Mouse (Mus musculus): ENCODE data around the gene Gm8994. TPM values are rescaled to one million over a fixed set of nuclear protein-coding genes. Genes with fewer than 3 reads are reported as not detected.

Gm8994 gene
- polyA plus RNA-seq, 1 experiment from 2014 or later = not detected

DNA sequence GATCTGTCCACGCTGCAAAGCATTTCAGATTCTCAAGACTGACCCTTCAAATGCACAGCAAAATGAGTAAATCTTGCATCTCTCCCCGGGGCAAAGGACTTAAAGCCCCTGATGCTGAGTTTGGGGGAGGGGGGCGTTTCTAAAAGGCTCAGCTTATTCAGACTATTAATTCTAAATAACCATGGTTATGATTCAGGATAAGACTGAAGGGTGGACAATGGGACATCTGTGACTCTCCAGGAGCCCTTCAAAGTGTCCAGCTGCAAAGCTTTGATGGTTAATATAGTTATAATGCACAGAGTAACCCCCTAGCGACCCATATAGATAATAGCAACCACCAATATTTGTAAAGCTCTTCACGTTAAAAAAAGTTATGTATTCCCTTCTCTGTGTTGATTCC is 19.7 kb downstream of the Gm8994 start:
- no peak overlapping the region for H3K4me3 ChIP-seq (ENCODE audit: low read length)
- H3K4me1 ChIP-seq (replicated peaks; ENCODE audit: control insufficient read depth, insufficient read depth, low read length) = no peaks in the 10 kb centered on the region
- no peaks in the 10 kb centered on the region for H3K27me3 ChIP-seq (ENCODE audit: control insufficient read depth, insufficient read depth, low read depth, low read length)
- 57% methylated on average over 5 of the region's 5 CpGs for WGBS
- ATAC-seq (ENCODE audit: low read depth) = no peak
- no peaks in the 10 kb centered on the region for H3K36me3 ChIP-seq (ENCODE audit: control insufficient read depth, insufficient read depth, low read length)
- H3K9me3 ChIP-seq (ENCODE audit: control insufficient read depth, low read length) = no peaks in the 10 kb centered on the region
- H3K4me2 ChIP-seq (ENCODE audit: low read depth, low read length) = no peak overlapping the region
- no peak overlapping the region for H3K9ac ChIP-seq (ENCODE audit: low read length)
- H3K27ac ChIP-seq (ENCODE audit: low read length) = no peak overlapping the region

DNA sequence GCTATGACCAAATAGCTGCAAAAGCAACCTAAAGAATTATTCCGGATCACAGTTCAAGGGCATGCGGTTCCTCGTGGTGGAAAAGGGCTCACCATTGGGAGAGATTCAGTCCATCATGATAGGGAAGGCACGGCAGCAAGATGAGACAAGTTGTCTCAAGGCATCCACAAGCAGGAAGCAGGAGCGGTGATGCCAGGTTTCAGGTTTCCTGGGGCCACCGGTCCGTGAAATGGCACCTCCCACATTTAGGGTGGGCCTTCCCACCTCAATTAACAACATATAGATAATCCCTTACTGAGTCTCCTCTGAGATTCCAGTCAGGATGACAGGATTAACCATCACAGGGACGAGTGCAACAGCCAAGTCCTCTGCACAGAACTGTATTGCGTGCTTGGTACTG is 20.3 kb downstream of the Gm8994 start:
- Histone ChIP-seq H3K36me3 (ENCODE audit: control insufficient read depth, insufficient read depth, low read length) (no peaks in the 10 kb centered on the region), H3K9me3 (ENCODE audit: control insufficient read depth, low read length) (no peaks in the 10 kb centered on the region), H3K4me1 (replicated peaks; ENCODE audit: control insufficient read depth, insufficient read depth, low read length) (no peaks in the 10 kb centered on the region), H3K27ac (ENCODE audit: low read length) (no peak overlapping the region), H3K4me2 (ENCODE audit: low read depth, low read length) (no peak overlapping the region), H3K27me3 (ENCODE audit: control insufficient read depth, insufficient read depth, low read depth, low read length) (no peaks in the 10 kb centered on the region), H3K9ac (ENCODE audit: low read length) (no peak overlapping the region), H3K4me3 (ENCODE audit: low read length) (no peak overlapping the region)
- no peak for ATAC-seq (ENCODE audit: low read depth)
- WGBS = 49% methylated on average over 9 of the region's 9 CpGs

DNA sequence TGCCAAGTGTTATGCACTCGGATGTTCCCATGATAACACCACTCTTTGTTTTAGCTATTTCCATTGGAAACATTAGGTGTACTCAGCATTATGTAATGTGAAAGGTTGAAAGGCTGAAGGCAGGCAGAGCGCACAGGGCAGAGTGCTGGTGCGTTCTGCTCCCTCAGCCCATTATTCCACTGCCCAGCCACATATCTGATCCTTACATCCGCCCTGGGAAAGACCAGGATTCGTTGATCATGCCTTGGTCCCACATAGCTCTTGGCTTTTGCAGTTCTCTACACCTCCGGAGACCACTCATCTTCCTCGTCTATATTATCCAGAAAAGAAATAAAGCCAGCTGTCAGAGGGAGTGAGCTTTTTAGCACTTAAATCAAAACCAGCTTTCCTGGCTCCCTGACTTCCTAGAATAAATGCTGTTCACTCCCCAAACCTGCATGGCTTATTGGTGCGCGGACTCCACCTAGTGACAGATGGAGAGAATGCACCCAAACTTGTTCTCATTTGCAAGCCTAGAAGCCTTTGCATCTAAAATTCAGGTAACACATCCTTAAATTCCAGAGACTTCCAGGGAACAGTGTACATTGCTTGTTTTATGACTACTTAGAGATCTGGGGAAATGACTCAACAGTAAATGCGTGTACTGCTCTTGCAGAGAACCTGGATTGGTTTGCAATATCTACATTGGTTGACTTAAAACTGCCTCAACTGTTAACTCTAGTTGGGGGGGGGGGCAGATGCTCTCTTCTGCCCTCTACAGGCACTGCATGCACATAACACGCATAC is 26.3 kb downstream of the Gm8994 start:
- ATAC-seq (ENCODE audit: low read depth) = peak; percentile 34; the same call in 1 of the 2 replicates
- Histone ChIP-seq H3K9me3 (ENCODE audit: control insufficient read depth, low read length) (no peaks in the 10 kb centered on the region), H3K4me1 (replicated peaks; ENCODE audit: control insufficient read depth, insufficient read depth, low read length) (no peaks in the 10 kb centered on the region; the same call in 1 of the 2 replicates), H3K9ac (ENCODE audit: low read length) (no peak overlapping the region), H3K4me2 (ENCODE audit: low read depth, low read length) (no peak overlapping the region), H3K27me3 (ENCODE audit: control insufficient read depth, insufficient read depth, low read depth, low read length) (no peaks in the 10 kb centered on the region), H3K4me3 (ENCODE audit: low read length) (no peak overlapping the region), H3K27ac (ENCODE audit: low read length) (no peak overlapping the region), H3K36me3 (ENCODE audit: control insufficient read depth, insufficient read depth, low read length) (no peaks in the 10 kb centered on the region)
- WGBS = 29% methylated on average over 11 of the region's 11 CpGs

DNA sequence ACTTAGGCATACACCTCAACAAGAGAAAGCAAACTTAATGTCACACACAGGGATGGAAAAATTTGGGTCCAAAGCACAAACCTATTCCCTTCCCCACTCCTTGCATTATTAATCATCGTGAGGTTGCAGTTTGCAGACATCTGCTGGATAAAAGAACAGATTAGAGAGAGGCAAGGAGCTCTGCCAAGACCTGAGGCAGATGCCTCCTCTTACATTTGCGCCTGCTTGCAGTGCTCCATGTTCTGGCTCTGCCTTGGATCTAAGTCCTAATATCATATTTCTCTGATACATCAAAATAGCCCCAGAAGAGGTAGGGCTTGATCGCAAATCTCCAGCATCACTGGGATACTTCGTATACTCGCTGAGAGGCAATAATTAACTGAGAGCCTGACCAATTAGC is 31.1 kb downstream of the Gm8994 start:
- no peak for ATAC-seq (ENCODE audit: low read depth)

DNA sequence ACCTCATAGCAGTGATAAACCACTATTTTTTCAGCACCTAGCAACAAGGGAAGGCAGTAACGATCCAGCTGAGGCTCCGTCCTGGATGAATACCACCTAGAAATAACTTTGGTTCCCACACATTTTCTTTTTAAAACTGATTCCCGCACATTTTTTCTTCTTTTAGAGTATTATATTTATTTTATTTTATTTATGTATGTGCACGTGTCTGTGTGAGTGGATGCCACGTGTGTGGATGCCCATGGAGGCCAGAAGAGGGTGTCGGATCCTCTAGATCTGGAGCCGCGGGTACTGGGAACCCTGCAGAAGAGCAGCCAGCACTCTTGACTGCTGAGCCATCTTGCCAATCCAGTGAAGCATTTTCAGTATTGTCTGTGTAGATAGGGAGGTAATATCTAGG is 36.0 kb downstream of the Gm8994 start:
- Histone ChIP-seq H3K27ac (ENCODE audit: low read length) (no peak overlapping the region), H3K4me2 (ENCODE audit: low read depth, low read length) (no peak overlapping the region), H3K4me1 (replicated peaks; ENCODE audit: control insufficient read depth, insufficient read depth, low read length) (no peaks in the 10 kb centered on the region), H3K27me3 (ENCODE audit: control insufficient read depth, insufficient read depth, low read depth, low read length) (no peaks in the 10 kb centered on the region), H3K36me3 (ENCODE audit: control insufficient read depth, insufficient read depth, low read length) (no peaks in the 10 kb centered on the region), H3K4me3 (ENCODE audit: low read length) (no peak overlapping the region), H3K9ac (ENCODE audit: low read length) (no peak overlapping the region), H3K9me3 (ENCODE audit: control insufficient read depth, low read length) (no peaks in the 10 kb centered on the region)
- ATAC-seq (ENCODE audit: low read depth) = no peak
- 76% methylated on average over 8 of the region's 8 CpGs for WGBS

More for the DNA sequence above, 31.1 kb downstream of the Gm8994 start:
- H3K9me3 ChIP-seq (ENCODE audit: control insufficient read depth, low read length) = no peaks in the 10 kb centered on the region
- H3K9ac ChIP-seq (ENCODE audit: low read length) = no peak overlapping the region
- no peaks in the 10 kb centered on the region; the same call in 1 of the 2 replicates for H3K4me1 ChIP-seq (replicated peaks; ENCODE audit: control insufficient read depth, insufficient read depth, low read length)
- no peak overlapping the region for H3K4me3 ChIP-seq (ENCODE audit: low read length)
- H3K27ac ChIP-seq (ENCODE audit: low read length) = no peak overlapping the region
- WGBS = 81% methylated on average over 5 of the region's 5 CpGs
- H3K36me3 ChIP-seq (ENCODE audit: control insufficient read depth, insufficient read depth, low read length) = no peaks in the 10 kb centered on the region
- no peak overlapping the region for H3K4me2 ChIP-seq (ENCODE audit: low read depth, low read length)
- no peaks in the 10 kb centered on the region for H3K27me3 ChIP-seq (ENCODE audit: control insufficient read depth, insufficient read depth, low read depth, low read length)

DNA sequence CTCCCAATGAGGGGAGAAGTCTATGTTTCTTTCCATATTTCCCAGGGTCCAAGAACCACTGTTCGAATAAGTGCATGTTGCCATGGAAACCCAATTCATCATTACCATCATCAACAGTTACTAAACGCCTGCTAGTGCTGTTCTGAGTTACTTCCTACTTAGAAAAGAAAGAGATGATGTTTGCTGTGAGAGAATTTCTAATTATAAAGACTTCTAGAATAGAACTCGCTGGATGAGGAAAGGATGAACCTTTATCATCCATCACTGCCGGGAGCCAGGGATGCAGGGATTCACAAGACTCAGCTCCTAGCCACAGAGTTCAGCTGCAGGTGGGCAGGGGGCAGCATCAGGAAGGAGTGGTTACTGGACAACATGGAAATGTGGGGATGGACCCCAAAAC is 36.7 kb downstream of the Gm8994 start:
- ATAC-seq (ENCODE audit: low read depth) = no peak
- no peaks in the 10 kb centered on the region for H3K36me3 ChIP-seq (ENCODE audit: control insufficient read depth, insufficient read depth, low read length)
- WGBS = 55% methylated on average over 4 of the region's 4 CpGs
- no peak overlapping the region for H3K4me2 ChIP-seq (ENCODE audit: low read depth, low read length)
- no peak overlapping the region for H3K4me3 ChIP-seq (ENCODE audit: low read length)
- H3K9me3 ChIP-seq (ENCODE audit: control insufficient read depth, low read length) = no peaks in the 10 kb centered on the region
- H3K9ac ChIP-seq (ENCODE audit: low read length) = no peak overlapping the region
- no peaks in the 10 kb centered on the region for H3K4me1 ChIP-seq (replicated peaks; ENCODE audit: control insufficient read depth, insufficient read depth, low read length)
- H3K27me3 ChIP-seq (ENCODE audit: control insufficient read depth, insufficient read depth, low read depth, low read length) = no peaks in the 10 kb centered on the region
- H3K27ac ChIP-seq (ENCODE audit: low read length) = no peak overlapping the region

DNA sequence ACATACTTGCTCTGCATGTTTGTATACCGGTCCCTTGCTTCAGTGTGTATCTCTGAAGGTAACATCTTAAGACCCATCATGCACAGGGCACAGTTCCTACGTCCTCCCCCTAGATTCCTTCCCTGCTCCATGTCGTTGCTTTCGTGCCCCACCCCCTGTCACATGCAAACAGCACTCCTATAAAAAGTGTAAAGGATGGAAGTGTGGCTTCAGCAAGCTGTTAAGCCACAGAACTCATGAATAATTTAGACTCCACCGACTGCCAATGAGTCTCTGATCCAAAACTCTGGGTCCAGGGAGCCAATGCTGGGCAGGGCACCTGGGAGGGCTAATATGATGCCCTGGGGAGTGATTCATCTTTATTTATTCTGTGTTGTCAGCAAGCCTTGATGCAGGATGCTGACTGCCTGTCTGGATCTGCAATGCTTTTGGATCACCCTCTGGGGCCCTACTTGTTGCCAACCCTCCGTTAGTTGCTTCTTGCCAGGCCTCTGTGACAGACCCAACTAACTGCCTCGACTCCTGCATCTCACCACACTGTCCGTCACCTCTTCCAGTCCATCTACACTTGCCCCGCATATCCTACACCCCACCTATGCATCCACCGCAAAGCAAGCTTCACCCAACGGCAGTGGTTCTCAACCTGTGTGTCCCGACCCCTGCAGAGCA is 37.2 kb downstream of the Gm8994 start:
- H3K27me3 ChIP-seq (ENCODE audit: control insufficient read depth, insufficient read depth, low read depth, low read length) = no peaks in the 10 kb centered on the region
- no peak overlapping the region for H3K4me3 ChIP-seq (ENCODE audit: low read length)
- H3K36me3 ChIP-seq (ENCODE audit: control insufficient read depth, insufficient read depth, low read length) = no peaks in the 10 kb centered on the region
- H3K9ac ChIP-seq (ENCODE audit: low read length) = no peak overlapping the region
- no peaks in the 10 kb centered on the region for H3K9me3 ChIP-seq (ENCODE audit: control insufficient read depth, low read length)
- 72% methylated on average over 12 of the region's 12 CpGs for WGBS
- H3K27ac ChIP-seq (ENCODE audit: low read length) = no peak overlapping the region
- H3K4me2 ChIP-seq (ENCODE audit: low read depth, low read length) = no peak overlapping the region
- no peaks in the 10 kb centered on the region for H3K4me1 ChIP-seq (replicated peaks; ENCODE audit: control insufficient read depth, insufficient read depth, low read length)
- no peak for ATAC-seq (ENCODE audit: low read depth)

DNA sequence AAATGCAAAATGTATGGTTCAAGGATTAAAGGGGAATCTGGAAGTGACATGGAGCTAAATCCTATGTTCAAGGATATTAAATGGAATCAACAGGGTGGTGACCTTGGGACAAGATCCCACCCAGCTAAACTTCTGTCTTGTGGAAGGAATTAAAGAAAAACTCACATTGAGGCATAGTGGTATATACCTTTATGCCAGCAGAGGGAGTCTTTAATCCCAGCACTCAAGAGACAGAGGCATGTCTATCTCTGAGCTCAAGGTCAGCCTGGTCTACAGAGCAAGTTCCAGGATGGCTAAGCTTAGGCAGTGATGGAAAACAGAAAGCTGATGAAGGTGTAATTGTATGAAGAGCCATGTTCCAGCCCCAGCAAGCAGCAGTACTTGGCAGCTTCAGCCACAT is 48.8 kb downstream of the Gm8994 start:
- ATAC-seq (ENCODE audit: low read depth) = no peak
- no peak overlapping the region for H3K27ac ChIP-seq (ENCODE audit: low read length)
- no peak overlapping the region for H3K9ac ChIP-seq (ENCODE audit: low read length)
- no peak overlapping the region for H3K4me3 ChIP-seq (ENCODE audit: low read length)
- H3K9me3 ChIP-seq (ENCODE audit: control insufficient read depth, low read length) = no peaks in the 10 kb centered on the region; the same call in 1 of the 2 replicates
- H3K4me2 ChIP-seq (ENCODE audit: low read depth, low read length) = no peak overlapping the region
- H3K36me3 ChIP-seq (ENCODE audit: control insufficient read depth, insufficient read depth, low read length) = no peaks in the 10 kb centered on the region
- no peaks in the 10 kb centered on the region for H3K27me3 ChIP-seq (ENCODE audit: control insufficient read depth, insufficient read depth, low read depth, low read length)
- H3K4me1 ChIP-seq (replicated peaks; ENCODE audit: control insufficient read depth, insufficient read depth, low read length) = no peaks in the 10 kb centered on the region
